ENCODE assay signal across 8 mouse cellular contexts in the genomic region with DNA sequence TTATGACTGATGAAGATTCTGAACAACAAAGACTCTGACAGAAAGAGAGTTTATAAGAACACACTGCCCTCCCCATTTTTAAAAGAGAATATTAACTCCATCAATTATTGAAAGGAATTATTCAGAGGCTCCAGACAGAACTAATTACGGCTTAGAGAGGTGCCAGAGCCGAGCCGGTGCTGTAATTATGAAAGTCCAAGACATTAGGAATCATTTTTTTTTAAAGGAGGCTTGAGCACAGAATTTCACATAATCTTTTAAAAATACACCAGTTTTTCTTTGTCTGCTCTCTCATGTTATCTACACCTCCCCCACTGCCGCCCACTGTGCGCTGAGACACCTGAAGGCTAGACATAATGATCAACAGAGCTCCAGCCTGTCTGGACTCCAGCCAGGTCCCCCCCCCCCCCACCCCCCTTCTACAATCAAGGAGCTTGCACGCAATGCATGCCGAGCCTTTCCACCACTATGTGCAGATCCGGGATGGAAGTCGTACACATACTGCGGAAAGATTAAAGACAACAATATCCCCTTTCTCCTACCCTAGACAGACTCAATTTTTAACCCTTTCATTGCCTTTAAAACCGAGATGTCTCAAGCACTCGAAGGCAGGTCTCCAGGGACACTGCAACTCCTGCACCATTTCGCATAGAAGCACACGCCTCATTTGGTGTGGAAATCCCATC.
DNase-seq lines count a peak whose midpoint lies in the region; ATAC-seq lines count a peak whose summit lies in the region.

No protein-coding gene starts in this region.

- peak overlapping the region; percentile 82 for H3K9ac ChIP-seq in forebrain, embryonic 13.5 days
- H3K9ac ChIP-seq in hindbrain, embryonic 12.5 days = peak overlapping the region; percentile 73

- ATAC-seq in forebrain, embryonic 13.5 days = peak; percentile 91
- peak; percentile 89 for ATAC-seq in hindbrain, embryonic 12.5 days (ENCODE audit: low FRiP score)

- no peaks in the 10 kb centered on the region for H3K36me3 ChIP-seq in forebrain, embryonic 13.5 days (ENCODE audit: poor library complexity, severe bottlenecking)
- H3K36me3 ChIP-seq in hindbrain, embryonic 12.5 days = no peaks in the 10 kb centered on the region

- DNase-seq in NIH3T3 (ENCODE audit: low read depth) = peak; percentile 78
- peak; percentile 29 for DNase-seq in c-Kit-positive CD71-positive TER-119-positive erythroid progenitor cells, embryonic 14.5 days (ENCODE audit: low spot score)
- peak; percentile 33 to 41 for DNase-seq in layer of hippocampus, postnatal 25 days (ENCODE audit: extremely low spot score in 1 of 2, low spot score in 1 of 2)
- peak; percentile 50 for DNase-seq in lung, postnatal 14 days
- peak; percentile 59 for DNase-seq in retina, adult 2 months (ENCODE audit: low read depth, low spot score)
- DNase-seq in T-cell, adult 2 months (ENCODE audit: low spot score) = no peak

- H3K4me3 ChIP-seq in forebrain, embryonic 13.5 days = peak overlapping the region; percentile 66
- H3K4me3 ChIP-seq in hindbrain, embryonic 12.5 days = peak overlapping the region; percentile 63

- peaks cover 35% of the 10 kb centered on the region for H3K4me1 ChIP-seq in forebrain, embryonic 13.5 days
- peaks cover 19% of the 10 kb centered on the region for H3K4me1 ChIP-seq in hindbrain, embryonic 12.5 days

- H3K9me3 ChIP-seq in forebrain, embryonic 13.5 days (replicated peaks) = no peaks in the 10 kb centered on the region
- no peaks in the 10 kb centered on the region for H3K9me3 ChIP-seq in hindbrain, embryonic 12.5 days (replicated peaks)

- WGBS in forebrain, embryonic 13.5 days = under 1% methylated on average over 14 of the region's 14 CpGs
- WGBS in hindbrain, embryonic 12.5 days = 3% methylated on average over 14 of the region's 14 CpGs

- peak overlapping the region; percentile 71 for H3K4me2 ChIP-seq in forebrain, embryonic 13.5 days
- peak overlapping the region; percentile 50 for H3K4me2 ChIP-seq in hindbrain, embryonic 12.5 days (replicated peaks)

- peak overlapping the region; percentile 98 for H3K27ac ChIP-seq in forebrain, embryonic 13.5 days
- peak overlapping the region; percentile 95 for H3K27ac ChIP-seq in hindbrain, embryonic 12.5 days

- no peaks in the 10 kb centered on the region for H3K27me3 ChIP-seq in forebrain, embryonic 13.5 days
- H3K27me3 ChIP-seq in hindbrain, embryonic 12.5 days = no peaks in the 10 kb centered on the region
